11 mouse cellular contexts compared by ENCODE assay signal in the genomic region with DNA sequence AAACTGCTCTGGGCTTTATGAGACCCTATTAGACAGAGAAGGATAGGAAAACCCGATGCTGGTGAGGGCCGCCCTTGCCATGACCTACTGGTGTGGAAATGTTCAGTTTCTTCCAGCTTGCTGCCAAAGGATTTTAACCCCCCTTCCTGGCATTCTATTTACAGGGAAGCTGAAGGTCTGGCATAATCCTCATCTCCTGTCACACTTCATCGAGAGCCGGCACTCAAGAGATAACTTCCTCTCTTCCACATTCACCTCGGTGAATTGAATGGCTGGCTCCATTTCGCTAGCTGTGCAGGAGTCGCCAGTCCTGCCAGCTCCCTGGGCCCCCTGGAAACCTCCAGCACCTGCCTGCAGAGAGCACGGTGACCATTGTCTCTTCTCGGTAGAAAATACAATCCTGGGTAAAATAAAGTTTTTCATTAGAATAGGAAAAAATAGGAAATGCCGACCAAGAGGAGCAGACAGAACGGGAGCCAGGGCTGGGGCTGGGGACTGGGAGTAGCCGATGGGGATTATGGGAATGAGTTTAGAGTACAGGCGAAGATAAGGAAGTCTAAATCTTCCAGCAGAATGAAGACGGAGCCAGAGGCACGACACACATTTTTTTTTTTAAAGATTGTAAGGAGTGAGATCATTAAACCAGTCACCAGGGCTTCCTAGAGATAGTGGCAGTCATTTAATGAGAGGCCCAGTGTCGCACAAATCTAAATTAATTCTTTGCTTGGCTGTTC.
DNase-seq lines count a peak whose midpoint lies in the region; ATAC-seq and TF ChIP-seq lines count a peak whose summit lies in the region.
"Had no signal": no experiment of that assay in that cellular context is flagged by ENCODE, and none has a peak within 500 bp of the region (broad histone marks: within the 10 kb centered on the region; RNA-seq: fewer than 3 reads in every experiment).

No protein-coding gene starts in this region.

- DNase-seq in lung, embryonic 14.5 days: peak; percentile 56
- no peak for DNase-seq in lung, postnatal 25 days (ENCODE audit: low spot score)
- DNase-seq in heart, adult 18-20 months: peak; percentile 74 to 78
- DNase-seq in heart, postnatal 25 days (ENCODE audit: low spot score): peak; percentile 54
- DNase-seq in ovary, postnatal 10 days (ENCODE audit: low spot score): no peak
- no peak for DNase-seq in T-cell, adult 2 months (ENCODE audit: low spot score)
- DNase-seq in thymus, postnatal 4 days: no peak

- H3K27me3 ChIP-seq in lung, embryonic 14.5 days (ENCODE audit: insufficient read depth, low read length): no peaks in the 10 kb centered on the region
- H3K27me3 ChIP-seq in midbrain, embryonic 15.5 days (replicated peaks): no peaks in the 10 kb centered on the region
- H3K27me3 ChIP-seq: embryonic facial prominence, embryonic 13.5 days had no signal

- no peaks in the 10 kb centered on the region for H3K9me3 ChIP-seq in lung, embryonic 14.5 days (ENCODE audit: low read depth, low read length)
- H3K9me3 ChIP-seq in midbrain, embryonic 15.5 days: no peaks in the 10 kb centered on the region
- H3K9me3 ChIP-seq: embryonic facial prominence, embryonic 13.5 days had no signal

- peaks cover 6% of the 10 kb centered on the region; the same call in 1 of the 2 replicates for H3K4me1 ChIP-seq in lung, embryonic 14.5 days (ENCODE audit: insufficient read depth)
- H3K4me1 ChIP-seq in midbrain, embryonic 15.5 days: peaks cover 28% of the 10 kb centered on the region

- WGBS in lung, embryonic 14.5 days: 22% methylated on average over 16 of the region's 16 CpGs
- 27% methylated on average over 16 of the region's 16 CpGs for whole genome bisulfite sequencing in midbrain, embryonic 15.5 days

- H3K9ac ChIP-seq in lung, embryonic 14.5 days: no peak overlapping the region
- H3K9ac ChIP-seq in midbrain, embryonic 15.5 days: no peak overlapping the region
- H3K9ac ChIP-seq: embryonic facial prominence, embryonic 13.5 days; liver, embryonic 14.5 days had no signal

- H3K27ac ChIP-seq in lung, embryonic 14.5 days (ENCODE audit: low read depth): peak overlapping the region; percentile 69; the same call in 1 of the 2 replicates
- peak overlapping the region; percentile 60 for H3K27ac ChIP-seq in midbrain, embryonic 15.5 days
- H3K27ac ChIP-seq: embryonic facial prominence, embryonic 13.5 days; liver, embryonic 14.5 days had no signal

- H3K4me3 ChIP-seq in lung, embryonic 14.5 days (ENCODE audit: low read depth, low read length): no peak overlapping the region
- H3K4me3 ChIP-seq in midbrain, embryonic 15.5 days: no peak overlapping the region
- H3K4me3 ChIP-seq: embryonic facial prominence, embryonic 13.5 days had no signal

- peak overlapping the region; percentile 1 for H3K4me2 ChIP-seq in lung, embryonic 14.5 days
- no peak overlapping the region; the same call in 1 of the 2 replicates for H3K4me2 ChIP-seq in midbrain, embryonic 15.5 days
- H3K4me2 ChIP-seq: embryonic facial prominence, embryonic 13.5 days had no signal

- intact Hi-C loops in heart, postnatal 25 days (cut with DNase I): no loop called here

- TF ChIP-seq CTCF in lung, embryonic 14.5 days (IDR thresholded peaks at IDR 0.05; ENCODE audit: low read depth): no peak

- no peaks in the 10 kb centered on the region for H3K36me3 ChIP-seq in lung, embryonic 14.5 days (ENCODE audit: insufficient read depth)
- no peaks in the 10 kb centered on the region for H3K36me3 ChIP-seq in midbrain, embryonic 15.5 days (replicated peaks)
- H3K36me3 ChIP-seq: embryonic facial prominence, embryonic 13.5 days; G1E had no signal

- peak; percentile 55; the same call in 1 of the 2 replicates for ATAC-seq in lung, embryonic 14.5 days (ENCODE audit: insufficient read depth)
- 0 out of 2 replicates have a peak, but pooled peaks have one; percentile 32 for ATAC-seq in midbrain, embryonic 15.5 days (replicated peaks)

Comparison
In these comparisons a context has a peak if more than half of its experiments do, and no peak if none do; other contexts are left out.
1. DNase-seq: peak in lung, embryonic 14.5 days (single experiment), heart, adult 18-20 months (2 of 2) and heart, postnatal 25 days (single experiment); none in lung, postnatal 25 days (single experiment), ovary, postnatal 10 days (single experiment), T-cell, adult 2 months (single experiment) and thymus, postnatal 4 days (single experiment).